Mouse (Mus musculus): Measurements from ENCODE around the gene Sva. TPM values are rescaled to one million over a fixed set of nuclear protein-coding genes. Genes with fewer than 3 reads are reported as not detected.

Sva gene
- not detected for total RNA-seq (2021)
- long read RNA-seq, experiment 1: 0 reads
- long read RNA-seq, experiment 2: 0 reads

DNA sequence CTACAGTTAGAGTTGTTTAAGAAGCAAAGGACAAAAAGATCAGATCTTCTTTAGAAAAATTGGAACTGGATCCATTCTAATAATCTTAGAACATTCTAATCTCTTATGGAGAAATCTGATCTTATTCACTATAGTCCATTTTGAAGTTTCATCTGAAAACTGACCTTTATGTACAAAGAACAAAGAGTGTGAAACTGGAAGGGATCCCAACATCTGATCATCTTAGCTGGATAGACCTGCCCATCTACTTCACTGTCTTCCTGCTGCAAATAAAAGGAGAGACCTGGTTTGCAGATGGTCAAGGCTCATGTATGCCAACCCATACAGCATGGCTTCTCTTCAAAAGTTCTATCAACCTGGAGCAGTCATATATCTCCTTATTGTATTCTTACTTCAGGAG, at the start of gene Sva:
Gene Sva, plus strand, starts transcription at position 301 of the 400 bp plus-strand sequence.
- DNase-seq: no peak

Other genes with a start within 250 kb of the Sva start
- not detected for gene Pip, start 190.9 kb upstream of the Sva start, total RNA-seq (2021)
- gene Sval2, start 185.4 kb upstream of the Sva start, total RNA-seq (2021): not detected
- gene Sval1, start 86.8 kb upstream of the Sva start, total RNA-seq (2021): not detected
- gene Sval3, start 70.3 kb upstream of the Sva start, total RNA-seq (2021): not detected
- gene Tas2r139, start 102.5 kb downstream of the Sva start, total RNA-seq (2021): not detected
- not detected for gene Tas2r144, start 176.9 kb downstream of the Sva start, total RNA-seq (2021)
- 10 to 100 TPM; 29.6 to 39.7 TPM for gene Gstk1, start 207.5 kb downstream of the Sva start, total RNA-seq (2021)
- gene Tmem139, start 223.6 kb downstream of the Sva start, total RNA-seq (2021): not detected
- gene Casp2, start 226.6 kb downstream of the Sva start, total RNA-seq (2021): 1 to 10 TPM; 5.0 to 5.1 TPM
- 100 to 1,000 TPM; 105 to 116 TPM for gene Clcn1, start 248.3 kb downstream of the Sva start, total RNA-seq (2021)

Data from gastrocnemius, postnatal 25 days (tissue).